Mouse (Mus musculus) liver, embryonic 15.5 days (tissue): ENCODE results near the gene Maats1. TPM values are rescaled to one million over a fixed set of nuclear protein-coding genes. Genes with fewer than 3 reads are reported as not detected.
A peak's percentile ranks its signal among the peaks of the same experiment; 100 is the strongest.

Source experiments
- ATAC-seq: fragments of 200-750 bp; cut with Nextera tagmentation; 2 replicates; pipeline ENCODE4 v1.8.0; 2017; ENCODE audit warnings: moderate number of reproducible peaks, mild to moderate bottlenecking, moderate library complexity; ENCODE audit not compliant: insufficient read depth
- H3K27ac ChIP-seq: fragments of 300-500 bp; sonication (generic); replicated peaks from 2 replicates; pipeline ENCODE4 v1.5.1; 2015; ENCODE audit warnings: mild to moderate bottlenecking, inconsistent platforms
- H3K27me3 ChIP-seq: fragments of 300-500 bp; sonication (generic); 2 replicates; pipeline ENCODE4 v1.6.1; 2015; ENCODE audit warnings: mild to moderate bottlenecking, inconsistent platforms
- H3K36me3 ChIP-seq: fragments of 300-500 bp; sonication (generic); replicated peaks from 2 replicates; pipeline ENCODE4 v1.6.1; 2015; ENCODE audit warnings: moderate library complexity, mild to moderate bottlenecking, inconsistent platforms
- H3K4me1 ChIP-seq: fragments of 300-500 bp; sonication (generic); replicated peaks from 2 replicates; pipeline ENCODE4 v1.6.1; 2015; ENCODE audit warnings: inconsistent platforms
- H3K4me2 ChIP-seq: fragments of 300-500 bp; sonication (generic); 2 replicates; pipeline ENCODE4 v1.6.1; 2015; ENCODE audit warnings: moderate library complexity, mild to moderate bottlenecking, inconsistent platforms
- H3K4me3 ChIP-seq: fragments of 300-500 bp; sonication (generic); replicated peaks from 2 replicates; pipeline ENCODE4 v1.5.1; 2015; ENCODE audit warnings: mild to moderate bottlenecking, inconsistent platforms
- H3K9ac ChIP-seq: fragments of 300-500 bp; sonication (generic); 2 replicates; pipeline ENCODE4 v1.6.1; 2015; ENCODE audit warnings: moderate library complexity, mild to moderate bottlenecking, inconsistent platforms
- H3K9me3 ChIP-seq: fragments of 300-500 bp; sonication (generic); replicated peaks from 2 replicates; pipeline ENCODE4 v1.6.1; 2016; ENCODE audit warnings: inconsistent platforms
- WGBS: fragments of 180-500 bp; shearing (Covaris S2); methylation state at CpG from one replicate; pipeline ENCODE4 v1.1.7; 2015; ENCODE audit warnings: mixed read lengths; ENCODE audit not compliant: insufficient replicate concordance; 5-methylcytosine and 5-hydroxymethylcytosine counted together
- polyA plus RNA-seq: library from polyadenylated mRNA; unstranded; fragments of >200 nt; fragmentation: Nextera tagmentation; extraction: Ambion mirVana; gene quantifications from 2 replicates; pipeline ENCODE4 v1.2.1, GENCODE M21; 2015

Maats1 gene
- polyA plus RNA-seq, 1 experiment from 2014 or later: 0.03 TPM

DNA sequence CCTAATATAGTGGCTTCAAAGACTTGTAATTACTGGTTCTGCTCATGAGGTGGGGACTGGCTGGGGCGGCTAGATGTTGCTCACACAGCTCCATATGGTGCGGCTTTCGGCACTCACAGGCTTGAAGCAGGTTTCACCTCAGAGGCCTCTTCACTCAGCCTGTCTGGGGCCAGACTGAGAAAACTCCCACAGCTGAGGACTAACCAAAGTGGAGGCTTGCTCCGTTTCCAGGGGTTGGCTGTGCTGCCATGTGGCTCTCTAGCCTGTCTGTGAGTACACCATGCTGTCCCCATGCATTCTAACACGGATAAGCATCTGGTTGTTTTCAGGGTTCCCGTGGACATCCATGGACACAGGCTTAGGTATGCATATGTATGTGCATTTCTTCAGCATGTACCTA is 36.6 kb upstream of the Maats1 start:
- no peak overlapping the region for H3K27ac ChIP-seq
- H3K27me3 ChIP-seq: no peaks in the 10 kb centered on the region
- peaks cover 68% of the 10 kb centered on the region for H3K4me1 ChIP-seq
- H3K9ac ChIP-seq: no peak overlapping the region
- H3K4me2 ChIP-seq: no peak overlapping the region
- WGBS: 84% methylated on average over 6 of the region's 6 CpGs
- H3K9me3 ChIP-seq: no peaks in the 10 kb centered on the region
- H3K4me3 ChIP-seq: no peak overlapping the region
- H3K36me3 ChIP-seq: peaks cover 40% of the 10 kb centered on the region
- ATAC-seq: no peak

DNA sequence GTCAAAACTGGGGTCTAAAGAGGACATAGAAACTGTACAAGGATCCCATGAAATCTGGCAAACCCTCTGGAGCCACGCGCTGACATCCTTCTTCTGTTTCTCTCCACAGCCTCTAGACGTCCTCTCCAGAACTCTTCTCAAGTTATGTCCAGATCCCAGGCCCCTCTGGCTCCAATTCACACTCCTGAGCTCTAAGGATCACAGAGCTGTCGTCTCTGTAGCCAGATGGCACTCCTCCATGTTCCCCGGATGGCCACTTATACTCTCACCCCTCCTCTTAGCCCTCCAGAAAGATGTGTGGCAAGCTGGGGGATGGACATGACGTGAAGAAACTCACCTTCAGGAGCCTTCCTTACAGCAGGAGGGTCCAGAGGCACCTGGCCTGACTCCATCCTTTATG is 35.6 kb upstream of the Maats1 start:
- Histone ChIP-seq H3K27ac (peak overlapping the region; percentile 62; the same call in 1 of the 2 replicates), H3K4me1 (peaks cover 69% of the 10 kb centered on the region), H3K9me3 (no peaks in the 10 kb centered on the region), H3K4me3 (no peak overlapping the region), H3K27me3 (no peaks in the 10 kb centered on the region), H3K9ac (no peak overlapping the region), H3K36me3 (peaks cover 40% of the 10 kb centered on the region), H3K4me2 (no peak overlapping the region)
- WGBS: 80% methylated on average over 6 of the region's 6 CpGs
- ATAC-seq: no peak

DNA sequence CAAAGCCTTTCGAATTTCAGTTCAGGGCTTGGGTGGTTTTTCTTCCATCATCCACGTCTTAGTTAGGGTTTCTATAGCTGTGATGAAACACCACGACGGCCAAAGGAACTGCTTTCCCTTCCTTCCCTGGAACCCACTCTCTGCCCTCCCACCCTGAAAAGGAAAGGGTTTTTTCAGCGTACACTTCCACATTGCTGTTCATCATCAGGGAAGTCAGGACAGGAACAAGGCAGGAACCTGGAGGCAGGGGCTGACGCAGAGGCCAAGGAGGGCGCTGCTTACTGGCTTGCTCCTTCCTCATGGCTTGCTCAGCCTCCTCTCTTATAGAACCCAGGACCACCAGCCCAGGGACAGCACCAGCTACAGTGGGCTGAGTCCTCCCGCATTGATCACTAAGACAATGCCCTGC is 34.9 kb upstream of the Maats1 start:
- WGBS: 36% methylated on average over 8 of the region's 8 CpGs
- H3K27me3 ChIP-seq: no peaks in the 10 kb centered on the region
- H3K36me3 ChIP-seq: peaks cover 40% of the 10 kb centered on the region
- H3K27ac ChIP-seq: peak overlapping the region; percentile 62
- peak overlapping the region; percentile 75 for H3K4me2 ChIP-seq
- no peak for ATAC-seq
- peaks cover 67% of the 10 kb centered on the region for H3K4me1 ChIP-seq
- no peaks in the 10 kb centered on the region for H3K9me3 ChIP-seq
- peak overlapping the region; percentile 68 for H3K4me3 ChIP-seq
- H3K9ac ChIP-seq: peak overlapping the region; percentile 61

DNA sequence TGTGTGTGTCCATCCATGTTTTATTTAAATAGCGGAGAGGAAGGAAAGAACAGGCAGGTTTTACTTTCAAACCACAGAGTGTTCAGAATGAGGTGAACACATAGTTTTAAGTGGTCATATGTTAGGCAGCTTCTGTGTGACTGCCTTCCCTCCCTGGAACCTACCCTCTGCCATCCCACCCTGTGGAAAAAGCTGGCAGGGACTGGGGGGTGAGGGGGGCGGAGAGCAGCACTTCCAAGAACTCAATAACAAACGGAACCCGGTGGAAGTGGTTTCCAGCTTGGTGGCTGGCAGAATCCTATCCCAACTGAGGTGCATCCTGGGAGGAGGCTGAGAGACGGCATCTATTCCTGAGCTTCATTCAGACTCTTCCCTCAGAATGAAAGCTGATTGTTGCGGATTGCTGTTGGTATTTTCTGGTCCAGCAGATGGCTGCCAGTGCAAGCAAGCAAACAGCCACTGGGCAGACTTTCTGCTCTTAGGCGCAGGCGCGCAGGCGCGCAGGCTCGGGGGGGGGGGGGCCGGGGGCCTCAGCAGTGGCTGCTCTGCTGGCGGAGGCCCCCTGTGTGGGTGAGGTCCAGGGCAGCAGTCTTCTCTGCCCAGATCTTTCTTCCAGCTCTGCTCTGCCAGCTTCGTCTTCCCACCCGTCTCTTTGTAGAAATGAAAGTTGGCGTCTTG is 34.4 kb upstream of the Maats1 start:
- 27% methylated on average over 17 of the region's 17 CpGs for WGBS
- H3K27ac ChIP-seq: peak overlapping the region; percentile 69
- peaks cover 70% of the 10 kb centered on the region for H3K4me1 ChIP-seq
- no peaks in the 10 kb centered on the region for H3K9me3 ChIP-seq
- no peaks in the 10 kb centered on the region for H3K27me3 ChIP-seq
- peak overlapping the region; percentile 75 for H3K4me2 ChIP-seq
- ATAC-seq: no peak
- peaks cover 40% of the 10 kb centered on the region for H3K36me3 ChIP-seq
- peak overlapping the region; percentile 68 for H3K4me3 ChIP-seq
- peak overlapping the region; percentile 61 for H3K9ac ChIP-seq

DNA sequence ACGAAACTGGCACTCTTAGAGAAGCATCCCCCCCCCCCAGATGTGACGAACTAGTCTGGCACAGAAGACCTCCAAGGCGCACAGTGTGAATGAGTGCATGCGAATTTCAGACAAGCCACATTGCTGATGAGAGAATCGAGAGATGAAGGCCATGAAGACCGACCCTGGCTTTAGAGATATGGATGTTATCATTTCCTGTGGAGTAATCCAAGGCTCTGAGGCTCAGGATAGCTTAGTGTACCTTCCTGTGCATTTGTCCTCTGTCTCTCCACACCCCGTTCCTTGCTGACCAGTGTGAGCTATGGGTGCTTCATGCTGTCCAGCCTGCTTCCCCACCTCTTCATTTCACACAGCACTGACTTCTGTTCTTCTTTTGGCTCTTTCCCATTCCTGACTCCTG is 33.2 kb upstream of the Maats1 start:
- no peaks in the 10 kb centered on the region for H3K9me3 ChIP-seq
- H3K36me3 ChIP-seq: peaks cover 40% of the 10 kb centered on the region
- peak overlapping the region; percentile 61 for H3K9ac ChIP-seq
- H3K27ac ChIP-seq: peak overlapping the region; percentile 69
- H3K4me1 ChIP-seq: peaks cover 81% of the 10 kb centered on the region
- H3K4me3 ChIP-seq: peak overlapping the region; percentile 68
- no peaks in the 10 kb centered on the region for H3K27me3 ChIP-seq
- WGBS: 19% methylated on average over 7 of the region's 7 CpGs
- ATAC-seq: no peak
- H3K4me2 ChIP-seq: peak overlapping the region; percentile 75

- ATAC-seq: no peak
- Histone ChIP-seq H3K27me3 (no peaks in the 10 kb centered on the region), H3K9me3 (no peaks in the 10 kb centered on the region), H3K4me3 (peak overlapping the region; percentile 68), H3K27ac (peak overlapping the region; percentile 96), H3K9ac (peak overlapping the region; percentile 61), H3K36me3 (peaks cover 40% of the 10 kb centered on the region), H3K4me1 (peaks cover 84% of the 10 kb centered on the region), H3K4me2 (peak overlapping the region; percentile 75)
- 46% methylated on average over 10 of the region's 10 CpGs for WGBS
These were observed 32.6 kb upstream of the Maats1 start for GRCm38 (mm10) chr16:38374379-38375140.

- peaks cover 40% of the 10 kb centered on the region for H3K36me3 ChIP-seq
- no peaks in the 10 kb centered on the region for H3K27me3 ChIP-seq
- ATAC-seq: no peak
- WGBS: 82% methylated on average over 16 of the region's 16 CpGs
- peak overlapping the region; percentile 75 for H3K4me2 ChIP-seq
- H3K27ac ChIP-seq: peak overlapping the region; percentile 96
- H3K4me1 ChIP-seq: peaks cover 85% of the 10 kb centered on the region
- peak overlapping the region; percentile 68 for H3K4me3 ChIP-seq
- H3K9ac ChIP-seq: 0 out of 2 replicates have a peak overlapping the region, but pooled peaks have one; percentile 76
- H3K9me3 ChIP-seq: no peaks in the 10 kb centered on the region
These were observed 32.0 kb upstream of the Maats1 start for GRCm38 (mm10) chr16:38373941-38374340.

- 78% methylated on average over 10 of the region's 10 CpGs for WGBS
- no peak for ATAC-seq
- peak overlapping the region; percentile 75 for H3K4me2 ChIP-seq
- H3K27ac ChIP-seq: peak overlapping the region; percentile 96
- no peaks in the 10 kb centered on the region for H3K9me3 ChIP-seq
- peaks cover 85% of the 10 kb centered on the region for H3K4me1 ChIP-seq
- no peaks in the 10 kb centered on the region for H3K27me3 ChIP-seq
- peaks cover 34% of the 10 kb centered on the region for H3K36me3 ChIP-seq
- peak overlapping the region; percentile 76; the same call in 1 of the 2 replicates for H3K9ac ChIP-seq
- H3K4me3 ChIP-seq: peak overlapping the region; percentile 68
These were observed 31.5 kb upstream of the Maats1 start for GRCm38 (mm10) chr16:38373439-38373838.

GRCm38 (mm10) chr16:38372876-38373275 is 30.9 kb upstream of the Maats1 start:
- no peaks in the 10 kb centered on the region for H3K9me3 ChIP-seq
- no peak for ATAC-seq
- H3K4me3 ChIP-seq: peak overlapping the region; percentile 68
- peaks cover 85% of the 10 kb centered on the region for H3K4me1 ChIP-seq
- H3K27me3 ChIP-seq: no peaks in the 10 kb centered on the region
- 65% methylated on average over 4 of the region's 4 CpGs for WGBS
- H3K36me3 ChIP-seq: peaks cover 31% of the 10 kb centered on the region
- peak overlapping the region; percentile 96 for H3K27ac ChIP-seq
- peak overlapping the region; percentile 75 for H3K4me2 ChIP-seq
- peak overlapping the region; percentile 76 for H3K9ac ChIP-seq

DNA sequence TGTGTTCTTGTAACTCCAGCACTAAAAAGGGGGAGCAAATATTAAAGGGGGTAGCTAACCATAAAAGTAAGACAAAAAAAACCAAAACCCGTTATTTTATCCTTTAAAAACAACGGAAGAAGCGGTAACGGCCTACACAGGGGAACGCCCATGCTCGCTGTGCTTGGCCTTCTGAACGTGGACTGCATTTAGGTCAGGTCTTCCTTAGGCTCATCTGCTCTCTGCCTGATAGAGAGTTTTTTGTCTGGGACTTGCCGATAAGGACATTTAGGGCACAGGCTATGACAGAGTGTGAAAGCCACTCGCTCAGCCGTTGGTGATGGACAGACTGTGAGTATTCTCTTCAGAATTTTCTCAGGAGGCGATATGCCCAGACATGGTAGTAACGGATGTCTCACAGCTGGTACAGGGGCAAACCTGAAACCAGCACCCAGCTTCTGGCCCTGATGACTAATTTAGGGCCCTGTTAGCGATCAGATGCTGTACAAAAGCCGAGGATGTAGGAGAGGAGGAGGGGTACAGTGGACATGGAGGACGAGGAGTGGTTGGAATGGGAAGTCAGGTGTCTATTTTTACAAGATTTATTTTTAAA is 29.9 kb upstream of the Maats1 start:
- peak; percentile 96 for ATAC-seq
- H3K36me3 ChIP-seq: peaks cover 20% of the 10 kb centered on the region
- H3K4me3 ChIP-seq: peak overlapping the region; percentile 68
- no peaks in the 10 kb centered on the region for H3K27me3 ChIP-seq
- 22% methylated on average over 15 of the region's 15 CpGs for whole genome bisulfite sequencing
- H3K4me2 ChIP-seq: peak overlapping the region; percentile 75
- H3K9me3 ChIP-seq: no peaks in the 10 kb centered on the region
- peak overlapping the region; percentile 76 for H3K9ac ChIP-seq
- peak overlapping the region; percentile 96 for H3K27ac ChIP-seq
- H3K4me1 ChIP-seq: peaks cover 77% of the 10 kb centered on the region
